ENCODE assay signal across 8 mouse cellular contexts in the genomic region with DNA sequence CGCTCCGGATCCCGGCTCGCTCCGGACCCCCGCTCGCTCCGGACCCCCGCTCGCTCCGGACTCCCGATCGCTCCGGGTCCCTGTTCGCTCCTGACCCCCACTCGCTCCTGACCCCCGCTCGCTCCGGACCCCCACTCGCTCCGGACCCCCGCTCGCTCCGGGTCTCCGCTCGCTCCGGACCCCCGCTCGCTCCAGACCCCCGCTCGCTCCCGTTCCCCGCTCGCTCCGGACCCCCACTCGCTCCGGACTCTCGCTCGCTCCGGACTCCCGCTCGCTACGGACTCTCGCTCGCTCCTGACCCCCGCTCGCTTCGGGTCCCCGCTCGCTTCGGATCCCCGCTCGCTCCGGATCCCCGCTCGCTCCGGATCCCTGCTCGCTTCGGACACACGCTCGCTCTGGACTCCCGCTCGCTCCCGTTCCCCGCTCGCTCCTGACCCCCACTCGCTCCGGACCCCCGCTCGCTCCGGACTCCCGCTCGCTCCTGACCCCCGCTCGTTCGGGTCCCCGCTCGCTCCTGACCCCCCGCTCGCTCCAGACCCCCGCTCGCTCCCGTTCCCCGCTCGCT. TPM values are rescaled to one million over a fixed set of nuclear protein-coding genes. Genes with fewer than 3 reads are reported as not detected.
DNase-seq lines count a peak whose midpoint lies in the region; ATAC-seq and TF ChIP-seq lines count a peak whose summit lies in the region.
"Not testable (repeated sequence)": the region's sequence is repeated elsewhere in the genome, so short reads cannot be mapped to it uniquely, and the experiment has no call there.

No protein-coding gene starts in this region.

- not testable (repeated sequence) for H3K27ac ChIP-seq in ES-E14 (ENCODE audit: insufficient read depth, low read depth, low read length, poor library complexity, severe bottlenecking); embryonic facial prominence, embryonic 11.5 days (replicated peaks; ENCODE audit: low read depth, low read length); hindbrain, embryonic 11.5 days (ENCODE audit: low read depth, low read length); kidney, embryonic 15.5 days; limb, embryonic 15.5 days; neural tube, embryonic 14.5 days (ENCODE audit: low read depth, low read length)
- H3K27ac ChIP-seq in gastrocnemius, adult 2 months = peak overlapping the region; percentile 74

- H3K4me3 ChIP-seq in ES-E14 (ENCODE audit: insufficient read depth in 1 of 2, low read depth in 1 of 2, low read length in 2 of 2, poor library complexity in 1 of 2, severe bottlenecking in 1 of 2) = peak overlapping the region; percentile 57 to 64
- H3K4me3 ChIP-seq in embryonic facial prominence, embryonic 11.5 days (ENCODE audit: low read depth, low read length) = peak overlapping the region; percentile 46
- H3K4me3 ChIP-seq in gastrocnemius, adult 2 months = peak overlapping the region; percentile 72
- peak overlapping the region; percentile 47 for H3K4me3 ChIP-seq in hindbrain, embryonic 11.5 days (ENCODE audit: low read depth, low read length)
- peak overlapping the region; percentile 54 for H3K4me3 ChIP-seq in kidney, embryonic 15.5 days (replicated peaks)
- H3K4me3 ChIP-seq in limb, embryonic 15.5 days = peak overlapping the region; percentile 43
- peak overlapping the region; percentile 40 for H3K4me3 ChIP-seq in neural tube, embryonic 14.5 days (ENCODE audit: low read depth, low read length)

- H3K27me3 ChIP-seq in embryonic facial prominence, embryonic 11.5 days (ENCODE audit: control insufficient read depth, insufficient read depth, low read length) = peaks cover 39% of the 10 kb centered on the region
- H3K27me3 ChIP-seq in hindbrain, embryonic 11.5 days (ENCODE audit: control insufficient read depth, insufficient read depth, low read length) = peaks cover 47% of the 10 kb centered on the region
- peaks cover 63% of the 10 kb centered on the region for H3K27me3 ChIP-seq in kidney, embryonic 15.5 days
- H3K27me3 ChIP-seq in limb, embryonic 15.5 days = peaks cover 67% of the 10 kb centered on the region
- H3K27me3 ChIP-seq in neural tube, embryonic 14.5 days (ENCODE audit: control insufficient read depth, insufficient read depth, low read length) = peaks cover 23% of the 10 kb centered on the region

- peak; percentile 44 for DNase-seq in ES-E14 (ENCODE audit: low read depth, low spot score)
- not testable (repeated sequence) for DNase-seq in embryonic facial prominence, embryonic 11.5 days (ENCODE audit: low spot score)
- DNase-seq in gastrocnemius, adult 2 months = peak; percentile 56
- peak; percentile 49 for DNase-seq in hindbrain, embryonic 11.5 days (ENCODE audit: low spot score)
- DNase-seq in lung, postnatal 10 days = peak; percentile 43

- H3K9me3 ChIP-seq in ES-E14 (ENCODE audit: control insufficient read depth, insufficient read depth, low read depth, low read length); embryonic facial prominence, embryonic 11.5 days (replicated peaks; ENCODE audit: control insufficient read depth, low read length); hindbrain, embryonic 11.5 days (ENCODE audit: control insufficient read depth, low read length); kidney, embryonic 15.5 days (replicated peaks); limb, embryonic 15.5 days; neural tube, embryonic 14.5 days (ENCODE audit: control insufficient read depth, low read length): not testable (repeated sequence)

- H3K4me2 ChIP-seq in embryonic facial prominence, embryonic 11.5 days (ENCODE audit: low read depth, low read length) = peak overlapping the region; percentile 82
- H3K4me2 ChIP-seq in hindbrain, embryonic 11.5 days (replicated peaks; ENCODE audit: low read depth, low read length) = peak overlapping the region; percentile 98
- peak overlapping the region; percentile 94 for H3K4me2 ChIP-seq in kidney, embryonic 15.5 days
- H3K4me2 ChIP-seq in limb, embryonic 15.5 days = peak overlapping the region; percentile 91
- peak overlapping the region; percentile 93 for H3K4me2 ChIP-seq in neural tube, embryonic 14.5 days (ENCODE audit: low read depth, low read length)

- intact Hi-C loops in gastrocnemius, adult 2 months (cut with DNase I) = not testable (repeated sequence)

- not testable (repeated sequence) for H3K9ac ChIP-seq in ES-E14 (ENCODE audit: insufficient read depth, low read depth, low read length, poor library complexity, severe bottlenecking); embryonic facial prominence, embryonic 11.5 days (replicated peaks; ENCODE audit: low read length); hindbrain, embryonic 11.5 days (ENCODE audit: low read depth, low read length); kidney, embryonic 15.5 days; limb, embryonic 15.5 days
- H3K9ac ChIP-seq in neural tube, embryonic 14.5 days (replicated peaks; ENCODE audit: low read depth, low read length) = 0 out of 2 replicates have a peak overlapping the region, but pooled peaks have one; percentile 11

- H3K36me3 ChIP-seq in ES-E14 (ENCODE audit: control insufficient read depth, insufficient read depth, low read length, poor library complexity, severe bottlenecking); embryonic facial prominence, embryonic 11.5 days (replicated peaks; ENCODE audit: control insufficient read depth, insufficient read depth, low read depth, low read length); hindbrain, embryonic 11.5 days (ENCODE audit: control insufficient read depth, insufficient read depth, low read length); kidney, embryonic 15.5 days; limb, embryonic 15.5 days; neural tube, embryonic 14.5 days (ENCODE audit: control insufficient read depth, insufficient read depth, low read length): not testable (repeated sequence)

- not testable (repeated sequence) for ATAC-seq in embryonic facial prominence, embryonic 11.5 days (replicated peaks; ENCODE audit: insufficient number of reproducible peaks, low FRiP score, low TSS enrichment, low read depth); hindbrain, embryonic 11.5 days (ENCODE audit: low FRiP score); kidney, embryonic 15.5 days (replicated peaks; ENCODE audit: low FRiP score); limb, embryonic 15.5 days (ENCODE audit: insufficient number of reproducible peaks, low FRiP score, low TSS enrichment, low read depth); neural tube, embryonic 14.5 days (ENCODE audit: low read depth)

- not testable (repeated sequence) for H3K4me1 ChIP-seq in ES-E14 (ENCODE audit: control insufficient read depth in 2 of 2, insufficient read depth in 2 of 2, low read length in 2 of 2, poor library complexity in 1 of 2); embryonic facial prominence, embryonic 11.5 days (ENCODE audit: control insufficient read depth, insufficient read depth, low read length); hindbrain, embryonic 11.5 days (replicated peaks; ENCODE audit: control insufficient read depth, insufficient read depth, low read length); neural tube, embryonic 14.5 days (ENCODE audit: control insufficient read depth, insufficient read depth, low read length)
- H3K4me1 ChIP-seq in kidney, embryonic 15.5 days = peaks cover 27% of the 10 kb centered on the region
- peaks cover 27% of the 10 kb centered on the region for H3K4me1 ChIP-seq in limb, embryonic 15.5 days

- not testable (repeated sequence) for TF ChIP-seq CTCF in gastrocnemius, adult 2 months (IDR thresholded peaks at IDR 0.05)

- WGBS in embryonic facial prominence, embryonic 11.5 days = 2% methylated on average over 56 of the region's 85 CpGs
- WGBS in hindbrain, embryonic 11.5 days = 1% methylated on average over 69 of the region's 85 CpGs
- WGBS in kidney, embryonic 15.5 days = 2% methylated on average over 82 of the region's 85 CpGs
- WGBS in limb, embryonic 15.5 days = 1% methylated on average over 81 of the region's 85 CpGs
- WGBS in neural tube, embryonic 14.5 days = under 1% methylated on average over 73 of the region's 85 CpGs

- in situ Hi-C loops in ES-E14 (cut with MboI; ENCODE audit: low sequenced_read_pairs in 2 of 2, unreplicated experiment in 2 of 2) = not testable (repeated sequence)

RNA-seq across cellular contexts. Expression of gene Unc45b, which starts 20.1 kb away (rescaled TPM):
- 2.3 and 3.6 TPM in 2 replicates for total RNA-seq in ES-E14 (2012; rRNA removed)
- polyA plus RNA-seq in embryonic facial prominence, embryonic 11.5 days (2014; fragmentation: Nextera tagmentation; extraction: Ambion mirVana) = 2.6 and 2.9 TPM in 2 replicates
- 100 to 1,000 TPM; 169 to 206 TPM for total RNA-seq in gastrocnemius, adult 2 months (2021)
- 0.42 and 0.45 TPM in 2 replicates for polyA plus RNA-seq in hindbrain, embryonic 11.5 days (2014; fragmentation: Nextera tagmentation; extraction: Ambion mirVana)
- polyA plus RNA-seq in kidney, embryonic 15.5 days (2015; fragmentation: Nextera tagmentation; extraction: Ambion mirVana) = 6.0 and 7.1 TPM in 2 replicates
- 15.6 and 35.8 TPM in 2 replicates for polyA plus RNA-seq in limb, embryonic 15.5 days (2015; fragmentation: Nextera tagmentation; extraction: Ambion mirVana)
- polyA plus RNA-seq in neural tube, embryonic 14.5 days (2014; fragmentation: Nextera tagmentation; extraction: Ambion mirVana) = 0.92 and 1.2 TPM in 2 replicates

RNA-seq across cellular contexts. Expression of gene Slfn5, which starts 20.7 kb away (rescaled TPM):
- 9.4 and 12.1 TPM in 2 replicates for total RNA-seq in ES-E14 (2012; rRNA removed)
- 0.90 and 1.4 TPM in 2 replicates for polyA plus RNA-seq in embryonic facial prominence, embryonic 11.5 days (2014; fragmentation: Nextera tagmentation; extraction: Ambion mirVana)
- total RNA-seq in gastrocnemius, adult 2 months (2021) = 10 to 100 TPM; 12.2 to 24.1 TPM
- 0.85 and 1.3 TPM in 2 replicates for polyA plus RNA-seq in hindbrain, embryonic 11.5 days (2014; fragmentation: Nextera tagmentation; extraction: Ambion mirVana)
- polyA plus RNA-seq in kidney, embryonic 15.5 days (2015; fragmentation: Nextera tagmentation; extraction: Ambion mirVana) = 7.4 and 9.8 TPM in 2 replicates
- polyA plus RNA-seq in limb, embryonic 15.5 days (2015; fragmentation: Nextera tagmentation; extraction: Ambion mirVana) = 3.1 and 3.4 TPM in 2 replicates
- 1.0 and 1.5 TPM in 2 replicates for polyA plus RNA-seq in neural tube, embryonic 14.5 days (2014; fragmentation: Nextera tagmentation; extraction: Ambion mirVana)

RNA-seq across cellular contexts. Expression of gene Nle1, which starts 22.3 kb away (rescaled TPM):
- 61.5 and 97.9 TPM in 2 replicates for total RNA-seq in ES-E14 (2012; rRNA removed)
- 23.2 and 33.7 TPM in 2 replicates for polyA plus RNA-seq in embryonic facial prominence, embryonic 11.5 days (2014; fragmentation: Nextera tagmentation; extraction: Ambion mirVana)
- total RNA-seq in gastrocnemius, adult 2 months (2021) = 10 to 100 TPM; 11.4 to 15.1 TPM
- 19.8 and 22.9 TPM in 2 replicates for polyA plus RNA-seq in hindbrain, embryonic 11.5 days (2014; fragmentation: Nextera tagmentation; extraction: Ambion mirVana)
- polyA plus RNA-seq in kidney, embryonic 15.5 days (2015; fragmentation: Nextera tagmentation; extraction: Ambion mirVana) = 34.9 and 40.0 TPM in 2 replicates
- 31.6 and 32.4 TPM in 2 replicates for polyA plus RNA-seq in limb, embryonic 15.5 days (2015; fragmentation: Nextera tagmentation; extraction: Ambion mirVana)
- polyA plus RNA-seq in neural tube, embryonic 14.5 days (2014; fragmentation: Nextera tagmentation; extraction: Ambion mirVana) = 21.6 and 24.7 TPM in 2 replicates

RNA-seq across cellular contexts. Expression of gene Fndc8, which starts 38.5 kb away (rescaled TPM):
- total RNA-seq in ES-E14 (2012; rRNA removed) = 0.16 TPM in 1 of 2 replicates, not detected in the other
- polyA plus RNA-seq in embryonic facial prominence, embryonic 11.5 days (2014; fragmentation: Nextera tagmentation; extraction: Ambion mirVana) = 0.18 TPM in 1 of 2 replicates, not detected in the other
- not detected for total RNA-seq in gastrocnemius, adult 2 months (2021)
- 0.09 and 0.22 TPM in 2 replicates for polyA plus RNA-seq in hindbrain, embryonic 11.5 days (2014; fragmentation: Nextera tagmentation; extraction: Ambion mirVana)
- polyA plus RNA-seq in kidney, embryonic 15.5 days (2015; fragmentation: Nextera tagmentation; extraction: Ambion mirVana) = 0.18 and 0.39 TPM in 2 replicates
- polyA plus RNA-seq in limb, embryonic 15.5 days (2015; fragmentation: Nextera tagmentation; extraction: Ambion mirVana) = 0.12 and 0.37 TPM in 2 replicates
- polyA plus RNA-seq in neural tube, embryonic 14.5 days (2014; fragmentation: Nextera tagmentation; extraction: Ambion mirVana) = 0.82 and 1.1 TPM in 2 replicates

RNA-seq across cellular contexts. Expression of gene Rad51d, which starts 40.1 kb away (rescaled TPM):
- 8.2 and 9.1 TPM in 2 replicates for total RNA-seq in ES-E14 (2012; rRNA removed)
- polyA plus RNA-seq in embryonic facial prominence, embryonic 11.5 days (2014; fragmentation: Nextera tagmentation; extraction: Ambion mirVana) = 13.4 and 13.5 TPM in 2 replicates
- total RNA-seq in gastrocnemius, adult 2 months (2021) = 1 to 10 TPM; 2.7 to 3.6 TPM
- 14.6 and 15.7 TPM in 2 replicates for polyA plus RNA-seq in hindbrain, embryonic 11.5 days (2014; fragmentation: Nextera tagmentation; extraction: Ambion mirVana)
- polyA plus RNA-seq in kidney, embryonic 15.5 days (2015; fragmentation: Nextera tagmentation; extraction: Ambion mirVana) = 11.1 and 13.9 TPM in 2 replicates
- 12.7 and 15.4 TPM in 2 replicates for polyA plus RNA-seq in limb, embryonic 15.5 days (2015; fragmentation: Nextera tagmentation; extraction: Ambion mirVana)
- 13.4 and 14.4 TPM in 2 replicates for polyA plus RNA-seq in neural tube, embryonic 14.5 days (2014; fragmentation: Nextera tagmentation; extraction: Ambion mirVana)
